Mouse (Mus musculus): ENCODE measurements around the gene Snx3. TPM values are rescaled to one million over a fixed set of nuclear protein-coding genes. Genes with fewer than 3 reads are reported as not detected.

Gene Snx3
- polyA plus RNA-seq, 1 experiment, result not detected

GRCm38 (mm10) chr10:42476774-42477475, 24.9 kb upstream of the Snx3 start:
- Histone ChIP-seq H3K4me1 (ENCODE audit: control insufficient read depth, insufficient read depth, low read length) (peaks cover 6% of the 10 kb centered on the region), H3K4me3 (ENCODE audit: insufficient read depth, low read depth, low read length) (no peak overlapping the region), H3K27ac (ENCODE audit: insufficient read depth, low read depth, low read length) (no peak overlapping the region)
- WGBS, result 89% methylated on average over 10 of the region's 10 CpGs
- TF ChIP-seq CTCF (IDR thresholded peaks at IDR 0.05; ENCODE audit: insufficient read depth, low read depth, low read length), result no peak
- no peak for TF ChIP-seq POLR2A (IDR thresholded peaks at IDR 0.05; ENCODE audit: insufficient read depth, low read depth, low read length)

DNA sequence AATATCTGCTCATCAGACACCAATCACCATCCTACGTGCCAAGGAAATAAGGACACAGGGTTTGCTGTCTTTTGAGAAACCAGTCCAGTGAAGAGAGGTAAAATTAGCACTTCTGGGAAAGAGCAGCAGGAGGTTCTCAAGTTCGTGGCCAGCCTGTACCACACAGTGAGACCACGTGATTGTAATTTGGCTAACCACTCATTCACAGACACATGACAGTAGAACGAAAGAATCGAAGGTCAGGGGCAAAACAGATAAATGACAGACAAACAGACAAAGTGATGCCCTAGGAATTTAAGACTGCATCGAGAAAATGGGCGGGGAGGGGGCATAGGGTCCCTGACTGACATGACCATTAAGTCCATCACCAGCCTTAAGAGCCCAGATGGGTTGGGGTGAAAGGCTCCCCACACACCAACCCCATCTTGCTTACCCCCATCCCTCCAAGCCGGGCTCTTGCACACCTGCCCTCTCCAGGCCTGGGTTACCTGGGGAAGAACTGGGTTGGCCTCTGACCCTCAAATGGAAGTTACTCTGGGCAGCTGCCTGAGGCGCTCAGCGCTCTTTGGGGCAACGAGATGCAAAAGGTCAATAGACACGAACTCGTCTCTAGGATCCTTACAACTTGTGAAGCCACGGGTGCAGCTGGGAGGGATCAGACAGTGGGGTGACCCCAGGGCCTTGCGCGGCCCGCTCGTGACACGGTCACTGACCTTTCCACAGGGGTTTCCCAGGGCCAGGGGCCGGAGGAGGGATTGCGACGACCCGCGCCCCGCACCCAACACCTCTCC, 24.1 kb upstream of the Snx3 start:
- H3K4me1 ChIP-seq (ENCODE audit: control insufficient read depth, insufficient read depth, low read length), result peaks cover 6% of the 10 kb centered on the region
- TF ChIP-seq POLR2A (IDR thresholded peaks at IDR 0.05; ENCODE audit: insufficient read depth, low read depth, low read length), result no peak
- TF ChIP-seq CTCF (IDR thresholded peaks at IDR 0.05; ENCODE audit: insufficient read depth, low read depth, low read length), result no peak
- H3K27ac ChIP-seq (ENCODE audit: insufficient read depth, low read depth, low read length), result peak overlapping the region; percentile 95
- 11% methylated on average over 25 of the region's 25 CpGs for WGBS
- peak overlapping the region; percentile 90 for H3K4me3 ChIP-seq (ENCODE audit: insufficient read depth, low read depth, low read length)

DNA sequence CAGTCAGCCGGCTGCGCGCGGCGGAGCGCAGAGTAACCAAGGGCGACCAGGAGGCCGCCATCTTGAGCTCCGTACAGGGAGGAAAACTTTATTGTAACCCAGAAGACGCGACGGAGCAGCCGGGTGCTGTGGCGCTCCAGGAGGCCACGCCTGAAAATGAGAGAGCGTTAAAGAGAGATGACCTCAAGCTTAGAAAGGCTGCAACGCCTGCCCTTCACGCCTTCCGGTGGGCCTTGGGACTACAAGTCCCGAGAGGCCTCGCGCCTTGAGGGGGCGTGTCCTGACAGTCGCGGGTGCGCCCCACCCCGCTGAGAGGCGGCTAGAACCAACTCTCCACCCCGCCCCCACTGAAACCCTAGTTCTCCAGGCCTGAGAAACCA, 23.5 kb upstream of the Snx3 start, which contains the start of gene Afg1l:
TSS of gene Afg1l (minus strand) at position 225 of the 380 bp plus-strand sequence.
- peaks cover 6% of the 10 kb centered on the region for H3K4me1 ChIP-seq (ENCODE audit: control insufficient read depth, insufficient read depth, low read length)
- WGBS, result under 1% methylated on average over 29 of the region's 29 CpGs
- TF ChIP-seq CTCF (IDR thresholded peaks at IDR 0.05; ENCODE audit: insufficient read depth, low read depth, low read length) (no peak), POLR2A (IDR thresholded peaks at IDR 0.05; ENCODE audit: insufficient read depth, low read depth, low read length) (peak; percentile 54)
- H3K4me3 ChIP-seq (ENCODE audit: insufficient read depth, low read depth, low read length), result peak within 1 kb of the TSS; percentile 90
- H3K27ac ChIP-seq (ENCODE audit: insufficient read depth, low read depth, low read length), result peak within 1 kb of the TSS; percentile 95

GRCm38 (mm10) chr10:42480719-42481118, 21.1 kb upstream of the Snx3 start:
- no peak overlapping the region for H3K27ac ChIP-seq (ENCODE audit: insufficient read depth, low read depth, low read length)
- no peak overlapping the region for H3K4me3 ChIP-seq (ENCODE audit: insufficient read depth, low read depth, low read length)
- TF ChIP-seq CTCF (IDR thresholded peaks at IDR 0.05; ENCODE audit: insufficient read depth, low read depth, low read length), result no peak
- TF ChIP-seq POLR2A (IDR thresholded peaks at IDR 0.05; ENCODE audit: insufficient read depth, low read depth, low read length), result no peak
- WGBS, result 75% methylated on average over 4 of the region's 4 CpGs
- H3K4me1 ChIP-seq (ENCODE audit: control insufficient read depth, insufficient read depth, low read length), result peaks cover 4% of the 10 kb centered on the region

GRCm38 (mm10) chr10:42488606-42489296, 13.1 kb upstream of the Snx3 start:
- no peaks in the 10 kb centered on the region for H3K4me1 ChIP-seq (ENCODE audit: control insufficient read depth, insufficient read depth, low read length)
- no peak overlapping the region for H3K4me3 ChIP-seq (ENCODE audit: insufficient read depth, low read depth, low read length)
- TF ChIP-seq POLR2A (IDR thresholded peaks at IDR 0.05; ENCODE audit: insufficient read depth, low read depth, low read length) (no peak), CTCF (IDR thresholded peaks at IDR 0.05; ENCODE audit: insufficient read depth, low read depth, low read length) (no peak)
- no peak overlapping the region for H3K27ac ChIP-seq (ENCODE audit: insufficient read depth, low read depth, low read length)
- 73% methylated on average over 8 of the region's 8 CpGs for WGBS

DNA sequence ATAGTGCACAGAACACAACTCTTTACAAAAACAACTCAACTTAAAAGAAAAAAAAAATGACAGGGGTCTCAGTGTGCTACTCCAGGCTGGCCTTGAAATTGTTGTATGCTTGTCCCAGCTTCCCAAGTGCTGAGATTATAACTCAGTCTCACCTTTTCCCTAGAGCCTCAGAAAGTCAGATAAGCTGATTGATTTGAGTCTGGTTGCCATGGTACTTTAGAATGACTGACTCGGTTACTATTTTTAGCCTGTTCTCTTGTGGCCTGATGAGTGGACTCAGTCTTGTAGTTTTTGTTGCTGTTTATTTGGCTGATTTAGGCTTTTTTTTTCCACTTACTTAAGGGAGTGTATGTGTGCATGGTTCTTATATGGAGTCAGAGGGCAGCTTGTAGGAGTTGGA, 10.7 kb upstream of the Snx3 start:
- 66% methylated on average over 1 of the region's 1 CpGs for WGBS
- TF ChIP-seq POLR2A (IDR thresholded peaks at IDR 0.05; ENCODE audit: insufficient read depth, low read depth, low read length) (no peak), CTCF (IDR thresholded peaks at IDR 0.05; ENCODE audit: insufficient read depth, low read depth, low read length) (no peak)

DNA sequence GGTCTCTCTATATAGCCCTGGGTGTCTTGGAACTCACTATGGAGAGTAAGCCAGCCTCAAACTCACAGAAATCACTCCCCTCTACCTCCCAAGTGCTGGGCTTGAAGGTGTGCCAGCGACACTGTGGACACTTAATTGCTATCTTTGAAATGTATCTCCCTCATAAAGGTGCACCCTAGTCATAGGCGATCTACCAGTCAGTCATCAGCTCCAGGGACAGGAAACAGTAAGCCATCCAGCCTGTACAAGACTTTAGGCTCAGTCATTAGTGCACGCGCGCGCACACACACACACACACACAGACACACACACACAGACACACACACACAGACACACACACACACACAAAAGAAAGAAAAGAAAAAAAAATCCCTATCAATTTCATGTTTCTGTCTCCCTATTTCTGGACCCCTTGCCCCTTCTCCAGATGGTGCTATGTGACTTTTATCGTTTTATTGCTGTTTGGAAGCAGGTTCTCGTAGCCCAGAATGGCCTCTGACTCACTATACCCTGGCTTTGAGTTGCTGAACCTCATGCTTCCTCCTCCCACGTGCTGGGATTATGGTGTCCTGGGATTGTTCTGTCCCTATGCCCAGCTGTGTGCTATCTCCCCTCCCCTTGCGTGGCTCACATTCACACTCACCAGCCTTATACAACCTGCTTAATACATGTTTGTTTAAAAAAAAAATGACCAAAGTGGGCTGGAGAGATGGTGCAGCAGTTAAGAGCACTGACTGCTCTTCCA, 9.6 kb upstream of the Snx3 start:
- TF ChIP-seq POLR2A (IDR thresholded peaks at IDR 0.05; ENCODE audit: insufficient read depth, low read depth, low read length), result no peak
- no peak for TF ChIP-seq CTCF (IDR thresholded peaks at IDR 0.05; ENCODE audit: insufficient read depth, low read depth, low read length)
- 90% methylated on average over 10 of the region's 10 CpGs for WGBS
- Histone ChIP-seq H3K27ac (ENCODE audit: insufficient read depth, low read depth, low read length) (no peak overlapping the region), H3K4me3 (ENCODE audit: insufficient read depth, low read depth, low read length) (no peak overlapping the region), H3K4me1 (ENCODE audit: control insufficient read depth, insufficient read depth, low read length) (no peaks in the 10 kb centered on the region)

More for the DNA sequence above, 10.7 kb upstream of the Snx3 start:
- Histone ChIP-seq H3K4me1 (ENCODE audit: control insufficient read depth, insufficient read depth, low read length) (no peaks in the 10 kb centered on the region), H3K4me3 (ENCODE audit: insufficient read depth, low read depth, low read length) (no peak overlapping the region), H3K27ac (ENCODE audit: insufficient read depth, low read depth, low read length) (no peak overlapping the region)

GRCm38 (mm10) chr10:42493000-42493399, 8.8 kb upstream of the Snx3 start:
- TF ChIP-seq CTCF (IDR thresholded peaks at IDR 0.05; ENCODE audit: insufficient read depth, low read depth, low read length) (no peak), POLR2A (IDR thresholded peaks at IDR 0.05; ENCODE audit: insufficient read depth, low read depth, low read length) (no peak)
- Histone ChIP-seq H3K27ac (ENCODE audit: insufficient read depth, low read depth, low read length) (no peak overlapping the region), H3K4me3 (ENCODE audit: insufficient read depth, low read depth, low read length) (no peak overlapping the region), H3K4me1 (ENCODE audit: control insufficient read depth, insufficient read depth, low read length) (no peaks in the 10 kb centered on the region)
- WGBS, result 69% methylated on average over 4 of the region's 4 CpGs
